Mouse (Mus musculus): ENCODE results near the gene Ccs. TPM values are rescaled to one million over a fixed set of nuclear protein-coding genes. Genes with fewer than 3 reads are reported as not detected.
"Not testable (repeated sequence)": the region's sequence is repeated elsewhere in the genome, so short reads cannot be mapped to it uniquely, and the experiment has no call there.

The Ccs gene
- polyA plus RNA-seq, 1 experiment from 2014 or later, result 144 TPM

- H3K9me3 ChIP-seq (ENCODE audit: low read length), result no peaks in the 10 kb centered on the region
- DNase-seq, result no peak
- 72% methylated on average over 3 of the region's 4 CpGs for WGBS (ENCODE audit: insufficient replicate concordance)
- no peak overlapping the region for H3K9ac ChIP-seq (replicated peaks)
- H3K27me3 ChIP-seq (ENCODE audit: insufficient read depth, low read length), result 0 out of 2 replicates have a peak, but pooled peaks cover 5% of the 10 kb centered on the region
- H3K4me1 ChIP-seq (ENCODE audit: insufficient read depth), result peaks cover 16% of the 10 kb centered on the region
- peaks cover 6% of the 10 kb centered on the region for H3K36me3 ChIP-seq (replicated peaks; ENCODE audit: insufficient read depth, low read length)
- no peak for ATAC-seq
- H3K27ac ChIP-seq (ENCODE audit: low read depth), result no peak overlapping the region
- TF ChIP-seq EP300 (IDR thresholded peaks at IDR 0.05; ENCODE audit: low read depth) (no peak), CTCF (IDR thresholded peaks at IDR 0.05; ENCODE audit: low read depth) (no peak)
- H3K4me2 ChIP-seq (ENCODE audit: low read depth, low read length), result no peak overlapping the region
- no peak overlapping the region for H3K4me3 ChIP-seq (ENCODE audit: low read depth, low read length)
Measured at GRCm38 (mm10) chr19:4876241-4876640, 37.1 kb upstream of the Ccs start.

DNA sequence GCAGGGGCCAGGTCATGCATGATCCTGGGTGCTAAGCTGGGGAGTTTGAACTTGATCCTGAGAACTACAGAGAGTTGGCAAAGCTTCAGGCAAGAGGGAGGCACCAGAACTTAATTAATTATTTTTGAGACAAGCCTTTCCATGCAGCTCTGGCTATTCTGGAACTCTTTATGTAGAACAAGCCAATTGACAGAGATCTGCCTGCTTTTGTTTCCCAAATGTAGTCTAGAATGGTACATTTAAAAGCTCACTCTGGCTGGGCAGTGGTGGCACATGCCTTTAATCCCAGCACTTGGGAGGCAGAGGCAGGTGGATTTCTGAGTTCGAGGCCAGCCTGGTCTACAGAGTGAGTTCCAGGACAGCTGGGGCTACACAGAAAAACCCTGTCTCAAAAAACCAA, 35.5 kb upstream of the Ccs start:
- H3K27ac ChIP-seq (ENCODE audit: low read depth); H3K27me3 ChIP-seq (ENCODE audit: insufficient read depth, low read length); H3K36me3 ChIP-seq (replicated peaks; ENCODE audit: insufficient read depth, low read length); H3K9me3 ChIP-seq (ENCODE audit: low read length); H3K9ac ChIP-seq (replicated peaks); ATAC-seq; H3K4me3 ChIP-seq (ENCODE audit: low read depth, low read length); H3K4me2 ChIP-seq (ENCODE audit: low read depth, low read length); DNase-seq: not testable (repeated sequence)
- H3K4me1 ChIP-seq (ENCODE audit: insufficient read depth), result peaks cover 12% of the 10 kb centered on the region
- 67% methylated on average over 1 of the region's 1 CpGs for WGBS (ENCODE audit: insufficient replicate concordance)

DNA sequence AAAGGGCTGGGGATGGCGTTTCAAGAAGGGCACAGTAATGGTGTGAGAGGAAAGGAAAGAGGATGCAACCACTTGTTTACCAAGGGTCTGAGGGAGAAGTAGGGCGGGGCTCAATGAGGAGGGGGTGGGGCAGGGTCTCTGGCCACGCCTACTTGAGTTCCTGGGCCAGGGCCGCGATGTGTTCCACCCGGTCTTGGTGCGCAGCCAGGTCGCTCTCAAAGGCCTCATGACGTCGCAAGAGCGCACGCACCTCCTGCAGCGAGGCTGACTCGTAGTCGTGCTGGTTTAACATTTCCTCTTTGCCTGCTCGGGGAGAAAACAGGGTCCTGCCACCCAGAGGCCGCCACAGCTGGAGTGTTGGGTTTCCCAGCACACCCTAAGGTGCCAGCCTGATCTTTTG, 26.0 kb upstream of the Ccs start:
- DNase-seq (peak; percentile 37), ATAC-seq (no peak)
- Histone ChIP-seq H3K9me3 (ENCODE audit: low read length) (no peaks in the 10 kb centered on the region), H3K27ac (ENCODE audit: low read depth) (no peak overlapping the region), H3K27me3 (ENCODE audit: insufficient read depth, low read length) (peaks cover 9% of the 10 kb centered on the region; the same call in 1 of the 2 replicates), H3K4me2 (ENCODE audit: low read depth, low read length) (no peak overlapping the region), H3K36me3 (replicated peaks; ENCODE audit: insufficient read depth, low read length) (no peaks in the 10 kb centered on the region; the same call in 1 of the 2 replicates), H3K9ac (replicated peaks) (no peak overlapping the region), H3K4me1 (ENCODE audit: insufficient read depth) (no peaks in the 10 kb centered on the region), H3K4me3 (ENCODE audit: low read depth, low read length) (no peak overlapping the region)
- TF ChIP-seq EP300 (IDR thresholded peaks at IDR 0.05; ENCODE audit: low read depth), result no peak
- no peak for TF ChIP-seq CTCF (IDR thresholded peaks at IDR 0.05; ENCODE audit: low read depth)
- WGBS (ENCODE audit: insufficient replicate concordance), result 5% methylated on average over 17 of the region's 17 CpGs

GRCm38 (mm10) chr19:4863048-4863447, 23.9 kb upstream of the Ccs start:
- TF ChIP-seq EP300 (IDR thresholded peaks at IDR 0.05; ENCODE audit: low read depth), result no peak
- TF ChIP-seq CTCF (IDR thresholded peaks at IDR 0.05; ENCODE audit: low read depth), result no peak
- H3K27ac ChIP-seq (ENCODE audit: low read depth), result no peak overlapping the region
- H3K36me3 ChIP-seq (replicated peaks; ENCODE audit: insufficient read depth, low read length), result peaks cover under 1% of the 10 kb centered on the region; the same call in 1 of the 2 replicates
- 76% methylated on average over 6 of the region's 6 CpGs for WGBS (ENCODE audit: insufficient replicate concordance)
- peaks cover 14% of the 10 kb centered on the region for H3K4me1 ChIP-seq (ENCODE audit: insufficient read depth)
- no peak for DNase-seq
- no peaks in the 10 kb centered on the region for H3K9me3 ChIP-seq (ENCODE audit: low read length)
- H3K4me2 ChIP-seq (ENCODE audit: low read depth, low read length), result no peak overlapping the region
- no peak overlapping the region for H3K4me3 ChIP-seq (ENCODE audit: low read depth, low read length)
- ATAC-seq, result no peak
- H3K27me3 ChIP-seq (ENCODE audit: insufficient read depth, low read length), result peaks cover 9% of the 10 kb centered on the region; the same call in 1 of the 2 replicates
- no peak overlapping the region for H3K9ac ChIP-seq (replicated peaks)

DNA sequence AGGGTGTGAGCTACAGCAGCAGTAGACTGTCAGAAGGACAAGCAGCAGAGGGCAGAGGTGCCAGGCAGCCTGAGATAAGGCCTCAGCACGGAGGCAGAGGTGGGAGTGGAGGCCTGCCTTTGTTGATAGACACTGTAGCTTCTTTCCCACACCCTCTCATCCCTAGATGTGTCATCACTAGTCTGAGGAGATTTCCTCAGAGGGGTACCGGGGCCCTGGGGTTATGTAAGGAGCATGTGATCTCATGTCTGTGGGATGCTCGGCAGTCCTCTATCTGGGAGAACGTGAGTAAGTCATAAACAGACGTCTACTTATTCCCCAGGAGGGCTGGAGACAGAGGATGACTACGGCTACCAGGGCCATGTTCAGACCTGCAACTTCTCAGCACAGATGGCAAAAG, 19.9 kb upstream of the Ccs start:
- Histone ChIP-seq H3K9me3 (ENCODE audit: low read length) (no peaks in the 10 kb centered on the region), H3K9ac (replicated peaks) (peak overlapping the region; percentile 53), H3K27me3 (ENCODE audit: insufficient read depth, low read length) (peaks cover 27% of the 10 kb centered on the region), H3K4me1 (ENCODE audit: insufficient read depth) (peaks cover 32% of the 10 kb centered on the region), H3K27ac (ENCODE audit: low read depth) (peak overlapping the region; percentile 80), H3K4me2 (ENCODE audit: low read depth, low read length) (peak overlapping the region; percentile 58), H3K36me3 (replicated peaks; ENCODE audit: insufficient read depth, low read length) (peaks cover 4% of the 10 kb centered on the region; the same call in 1 of the 2 replicates), H3K4me3 (ENCODE audit: low read depth, low read length) (peak overlapping the region; percentile 32)
- peak; percentile 47 for TF ChIP-seq CTCF (IDR thresholded peaks at IDR 0.05; ENCODE audit: low read depth)
- TF ChIP-seq EP300 (IDR thresholded peaks at IDR 0.05; ENCODE audit: low read depth), result peak; percentile 91
- peak; percentile 73 for DNase-seq
- peak; percentile 95 for ATAC-seq
- WGBS (ENCODE audit: insufficient replicate concordance), result 53% methylated on average over 6 of the region's 6 CpGs

DNA sequence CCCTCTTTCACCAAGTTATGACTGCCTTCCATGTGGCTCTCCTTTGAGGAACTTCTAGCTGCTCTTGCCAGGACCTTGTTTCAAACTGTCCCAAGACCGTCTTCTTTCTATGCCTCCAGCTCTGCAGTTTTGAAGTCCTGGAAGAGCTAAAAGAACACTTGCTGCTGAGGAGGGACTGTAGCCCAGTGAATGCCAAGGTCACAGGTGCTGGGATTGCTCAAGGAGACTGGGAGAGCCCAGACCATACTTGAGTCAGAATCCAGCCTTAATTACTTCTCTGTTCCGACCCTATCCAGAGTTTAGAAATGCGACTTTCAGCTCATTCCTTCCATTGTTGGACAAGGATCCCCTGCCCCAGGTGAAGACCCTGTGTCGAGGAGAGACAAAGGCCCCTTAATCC, 16.8 kb upstream of the Ccs start:
- DNase-seq (no peak), ATAC-seq (no peak)
- Histone ChIP-seq H3K9me3 (ENCODE audit: low read length) (no peaks in the 10 kb centered on the region), H3K4me2 (ENCODE audit: low read depth, low read length) (peak overlapping the region; percentile 95), H3K27me3 (ENCODE audit: insufficient read depth, low read length) (peaks cover 26% of the 10 kb centered on the region), H3K27ac (ENCODE audit: low read depth) (no peak overlapping the region), H3K4me1 (ENCODE audit: insufficient read depth) (peaks cover 32% of the 10 kb centered on the region), H3K36me3 (replicated peaks; ENCODE audit: insufficient read depth, low read length) (peaks cover 4% of the 10 kb centered on the region; the same call in 1 of the 2 replicates), H3K4me3 (ENCODE audit: low read depth, low read length) (no peak overlapping the region), H3K9ac (replicated peaks) (no peak overlapping the region)
- WGBS (ENCODE audit: insufficient replicate concordance), result 73% methylated on average over 4 of the region's 4 CpGs
- TF ChIP-seq EP300 (IDR thresholded peaks at IDR 0.05; ENCODE audit: low read depth), result no peak
- TF ChIP-seq CTCF (IDR thresholded peaks at IDR 0.05; ENCODE audit: low read depth), result no peak

- TF ChIP-seq EP300 (IDR thresholded peaks at IDR 0.05; ENCODE audit: low read depth) (no peak), CTCF (IDR thresholded peaks at IDR 0.05; ENCODE audit: low read depth) (no peak)
- no peak for ATAC-seq
- WGBS (ENCODE audit: insufficient replicate concordance), result 9% methylated on average over 14 of the region's 14 CpGs
Measured at GRCm38 (mm10) chr19:4855470-4855820, 16.3 kb upstream of the Ccs start.

More at GRCm38 (mm10) chr19:4855470-4855820, 16.3 kb upstream of the Ccs start:
- H3K36me3 ChIP-seq (replicated peaks; ENCODE audit: insufficient read depth, low read length), result peaks cover 4% of the 10 kb centered on the region; the same call in 1 of the 2 replicates
- peak overlapping the region; percentile 60; the same call in 1 of the 2 replicates for H3K27ac ChIP-seq (ENCODE audit: low read depth)
- peak overlapping the region; percentile 60 for H3K4me3 ChIP-seq (ENCODE audit: low read depth, low read length)
- H3K9ac ChIP-seq (replicated peaks), result peak overlapping the region; percentile 71
- H3K27me3 ChIP-seq (ENCODE audit: insufficient read depth, low read length), result peaks cover 26% of the 10 kb centered on the region
- H3K4me1 ChIP-seq (ENCODE audit: insufficient read depth), result peaks cover 32% of the 10 kb centered on the region
- peak overlapping the region; percentile 95 for H3K4me2 ChIP-seq (ENCODE audit: low read depth, low read length)
- DNase-seq, result no peak
- H3K9me3 ChIP-seq (ENCODE audit: low read length), result no peaks in the 10 kb centered on the region

Data from liver, postnatal 0 days (tissue).